Mouse (Mus musculus): ENCODE results near the gene Slc16a7. TPM values are rescaled to one million over a fixed set of nuclear protein-coding genes. Genes with fewer than 3 reads are reported as not detected.

Slc16a7 gene
- polyA plus RNA-seq, 1 experiment, result 0.25 TPM

DNA sequence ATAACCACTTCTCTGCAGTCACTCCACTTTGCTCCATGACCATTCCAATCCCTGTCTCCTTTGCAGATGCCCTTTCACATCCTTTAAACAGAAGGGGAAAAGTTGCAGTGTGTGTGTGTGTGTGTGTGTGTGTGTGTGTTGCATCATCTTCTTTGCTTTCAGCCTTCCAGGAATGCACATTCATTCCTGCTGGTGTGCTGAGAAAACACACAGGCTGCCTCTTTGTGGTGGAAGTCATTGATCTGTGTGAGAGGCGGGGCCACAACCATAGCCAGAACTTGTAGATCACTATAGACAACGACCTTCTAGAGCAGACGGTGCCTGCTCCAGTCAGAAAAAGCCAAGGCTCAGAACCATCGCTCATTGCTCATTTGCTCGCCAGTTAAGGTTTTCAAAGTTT, 103.9 kb downstream of the Slc16a7 start:
- Histone ChIP-seq H3K9me3 (0 out of 2 replicates have a peak, but pooled peaks cover 4% of the 10 kb centered on the region), H3K4me1 (no peaks in the 10 kb centered on the region), H3K27me3 (replicated peaks) (no peaks in the 10 kb centered on the region), H3K4me3 (replicated peaks) (no peak overlapping the region), H3K36me3 (replicated peaks; ENCODE audit: low read length) (no peaks in the 10 kb centered on the region)
- no peak for TF ChIP-seq GATA1 (IDR thresholded peaks at IDR 0.05; ENCODE audit: borderline replicate concordance, low read length)
- TF ChIP-seq FLI1 (IDR thresholded peaks at IDR 0.05; ENCODE audit: low read length), result no peak

DNA sequence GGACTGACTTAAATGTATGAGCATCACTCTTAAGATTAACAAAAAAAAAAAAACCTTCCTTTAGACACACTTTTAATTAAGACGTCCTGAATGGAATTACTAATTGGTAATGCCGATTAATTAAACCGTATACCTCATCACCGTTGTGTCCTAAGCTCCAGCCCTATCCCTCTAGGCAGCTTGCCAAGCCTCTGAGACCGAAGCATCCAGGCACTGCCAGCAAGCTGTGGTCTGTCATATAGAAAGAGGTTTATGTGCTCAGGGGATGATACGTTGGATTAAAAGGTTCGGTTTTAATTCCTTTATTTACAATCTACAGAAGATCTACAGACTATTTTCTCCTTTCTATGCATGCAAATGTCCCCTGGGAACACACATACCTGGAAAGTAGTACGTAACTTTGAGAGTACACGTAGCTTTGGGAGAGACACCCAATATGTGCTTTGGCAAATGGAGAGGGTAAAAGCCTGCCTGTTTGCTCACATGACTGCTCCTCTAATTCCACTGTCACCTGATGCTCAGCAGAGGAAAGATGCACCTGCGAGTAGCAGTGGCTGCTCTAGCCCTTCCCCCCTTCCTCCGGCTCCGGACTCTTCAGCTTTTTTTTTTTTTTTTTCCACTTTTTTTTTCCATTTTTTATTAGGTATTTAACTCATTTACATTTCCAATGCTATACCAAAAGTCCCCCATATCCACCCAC, 114.0 kb downstream of the Slc16a7 start:
- H3K4me3 ChIP-seq (replicated peaks), result no peak overlapping the region
- TF ChIP-seq GATA1 (IDR thresholded peaks at IDR 0.05; ENCODE audit: borderline replicate concordance, low read length) (no peak), FLI1 (IDR thresholded peaks at IDR 0.05; ENCODE audit: low read length) (no peak)
- no peaks in the 10 kb centered on the region for H3K36me3 ChIP-seq (replicated peaks; ENCODE audit: low read length)
- H3K4me1 ChIP-seq, result no peaks in the 10 kb centered on the region
- no peaks in the 10 kb centered on the region for H3K27me3 ChIP-seq (replicated peaks)
- H3K9me3 ChIP-seq, result peaks cover 6% of the 10 kb centered on the region; the same call in 1 of the 2 replicates

DNA sequence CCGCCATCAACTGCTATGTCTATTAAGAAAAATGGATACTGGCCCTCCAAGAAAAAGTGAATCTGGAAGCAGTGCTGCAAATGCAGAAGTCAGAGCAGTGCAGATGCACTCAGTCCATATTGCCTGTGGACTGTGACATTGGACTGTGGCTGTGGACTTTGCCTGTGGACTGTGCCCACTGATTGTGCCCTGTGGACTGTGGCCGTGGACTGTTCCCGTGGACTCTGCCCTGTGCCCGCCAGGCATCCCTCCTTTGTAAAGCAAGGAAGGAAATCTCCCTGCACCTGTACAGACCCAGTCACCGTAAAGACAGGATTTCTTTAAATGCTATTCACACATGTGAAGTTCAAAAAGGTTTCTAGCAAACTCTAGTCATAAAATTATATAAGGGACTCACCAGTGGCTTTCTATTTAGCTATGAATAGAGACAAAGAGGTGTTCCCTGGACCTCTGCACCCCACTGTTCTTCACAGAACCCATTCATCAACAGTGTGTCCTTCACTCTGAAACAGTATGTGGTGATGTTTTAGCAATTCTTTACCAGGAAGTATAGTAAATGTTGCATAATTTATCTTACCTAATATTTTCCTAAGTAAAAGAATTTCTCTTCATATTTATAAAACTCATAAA, 114.6 kb downstream of the Slc16a7 start:
- Histone ChIP-seq H3K9me3 (peaks cover 6% of the 10 kb centered on the region; the same call in 1 of the 2 replicates), H3K4me1 (no peaks in the 10 kb centered on the region), H3K36me3 (replicated peaks; ENCODE audit: low read length) (no peaks in the 10 kb centered on the region), H3K27me3 (replicated peaks) (no peaks in the 10 kb centered on the region), H3K4me3 (replicated peaks) (peak overlapping the region; percentile 67)
- no peak for TF ChIP-seq GATA1 (IDR thresholded peaks at IDR 0.05; ENCODE audit: borderline replicate concordance, low read length)
- TF ChIP-seq FLI1 (IDR thresholded peaks at IDR 0.05; ENCODE audit: low read length), result no peak

DNA sequence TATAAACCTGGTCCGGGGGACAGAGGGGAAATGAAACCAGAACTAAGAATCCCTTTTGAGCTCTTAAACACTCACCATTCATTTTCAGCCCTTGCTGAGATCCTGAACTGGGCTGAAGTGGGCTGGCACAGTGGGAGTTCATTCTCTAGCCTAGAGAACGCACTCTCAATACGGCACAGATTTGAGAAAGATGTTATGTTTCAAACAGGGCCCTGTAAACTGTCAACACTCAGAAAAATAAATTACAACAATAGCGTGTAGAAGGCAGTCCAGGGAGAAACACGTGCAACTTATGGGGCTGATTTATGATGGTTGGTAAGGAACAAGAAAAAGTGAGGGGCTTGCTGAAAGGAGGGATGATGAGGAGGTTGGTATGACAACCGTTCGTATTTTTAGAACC, 115.5 kb downstream of the Slc16a7 start:
- no peak for TF ChIP-seq GATA1 (IDR thresholded peaks at IDR 0.05; ENCODE audit: borderline replicate concordance, low read length)
- TF ChIP-seq FLI1 (IDR thresholded peaks at IDR 0.05; ENCODE audit: low read length), result no peak
- Histone ChIP-seq H3K27me3 (replicated peaks) (no peaks in the 10 kb centered on the region), H3K36me3 (replicated peaks; ENCODE audit: low read length) (no peaks in the 10 kb centered on the region), H3K4me3 (replicated peaks) (no peak overlapping the region), H3K9me3 (peaks cover 6% of the 10 kb centered on the region; the same call in 1 of the 2 replicates), H3K4me1 (no peaks in the 10 kb centered on the region)

DNA sequence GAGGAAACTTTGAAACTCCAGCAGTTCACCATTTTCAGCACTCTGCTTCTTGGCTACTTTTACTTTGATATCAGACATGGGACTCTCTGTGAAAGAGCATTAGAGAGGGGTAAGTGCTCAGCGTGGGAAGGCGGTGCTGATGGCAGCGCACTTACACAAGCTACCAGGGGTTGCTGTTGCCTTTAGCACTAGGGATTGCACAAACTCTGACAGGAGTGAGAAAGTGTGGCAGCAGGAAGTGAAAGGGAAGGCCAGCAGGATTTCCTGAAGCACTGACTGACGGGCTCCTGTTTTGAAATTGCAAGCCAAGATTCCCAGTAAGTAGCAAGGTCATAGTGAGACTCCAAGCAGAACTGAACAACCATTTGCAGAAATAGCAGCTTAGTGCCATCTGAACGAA, 117.8 kb downstream of the Slc16a7 start:
- no peaks in the 10 kb centered on the region for H3K36me3 ChIP-seq (replicated peaks; ENCODE audit: low read length)
- H3K4me1 ChIP-seq, result no peaks in the 10 kb centered on the region
- peaks cover 6% of the 10 kb centered on the region; the same call in 1 of the 2 replicates for H3K9me3 ChIP-seq
- H3K27me3 ChIP-seq (replicated peaks), result no peaks in the 10 kb centered on the region
- TF ChIP-seq FLI1 (IDR thresholded peaks at IDR 0.05; ENCODE audit: low read length) (no peak), GATA1 (IDR thresholded peaks at IDR 0.05; ENCODE audit: borderline replicate concordance, low read length) (no peak)
- H3K4me3 ChIP-seq (replicated peaks), result no peak overlapping the region

DNA sequence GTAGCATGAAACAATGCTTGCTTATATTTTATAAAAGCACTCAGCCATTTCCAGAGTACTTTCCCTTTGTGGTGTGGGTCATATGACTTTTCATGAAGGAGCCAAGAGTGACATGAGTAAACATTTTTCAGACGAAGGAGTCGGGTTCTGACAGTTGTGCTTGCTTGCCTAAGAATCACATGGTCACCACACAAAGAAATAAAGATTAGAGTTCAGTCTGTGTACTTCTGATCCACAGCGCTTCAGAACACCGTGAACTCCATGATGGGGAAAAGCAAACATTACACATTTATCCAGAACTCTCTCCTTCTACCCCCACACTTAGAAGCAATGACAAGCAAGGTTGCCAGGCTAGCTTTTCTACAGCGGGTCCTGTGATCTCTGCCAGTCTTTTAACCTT, 119.0 kb downstream of the Slc16a7 start:
- Histone ChIP-seq H3K36me3 (replicated peaks; ENCODE audit: low read length) (no peaks in the 10 kb centered on the region), H3K4me3 (replicated peaks) (no peak overlapping the region), H3K4me1 (no peaks in the 10 kb centered on the region), H3K27me3 (replicated peaks) (no peaks in the 10 kb centered on the region), H3K9me3 (peaks cover 6% of the 10 kb centered on the region; the same call in 1 of the 2 replicates)
- no peak for TF ChIP-seq FLI1 (IDR thresholded peaks at IDR 0.05; ENCODE audit: low read length)
- TF ChIP-seq GATA1 (IDR thresholded peaks at IDR 0.05; ENCODE audit: borderline replicate concordance, low read length), result no peak

DNA sequence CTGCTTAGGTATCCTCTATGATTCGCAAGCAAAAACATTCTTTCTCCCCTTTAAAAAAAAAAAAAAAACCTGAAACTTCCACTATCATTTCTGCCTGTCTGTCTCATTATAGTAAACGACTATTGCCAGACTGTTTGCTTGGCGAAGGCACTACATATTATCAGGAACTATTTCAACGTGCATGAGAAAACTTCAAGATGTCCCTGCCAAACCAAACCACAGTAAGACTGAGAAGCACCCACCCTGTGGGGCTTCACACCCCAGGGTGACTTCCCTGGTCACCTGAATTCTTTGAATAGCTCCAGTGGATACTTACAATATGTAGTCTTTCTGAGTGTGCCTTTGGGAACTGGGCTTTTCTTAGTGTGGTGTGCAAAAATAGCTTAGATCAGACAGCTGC, 122.9 kb downstream of the Slc16a7 start:
- H3K27me3 ChIP-seq (replicated peaks), result no peaks in the 10 kb centered on the region
- H3K4me1 ChIP-seq, result no peaks in the 10 kb centered on the region
- TF ChIP-seq FLI1 (IDR thresholded peaks at IDR 0.05; ENCODE audit: low read length), result no peak
- no peak for TF ChIP-seq GATA1 (IDR thresholded peaks at IDR 0.05; ENCODE audit: borderline replicate concordance, low read length)
- no peak overlapping the region for H3K4me3 ChIP-seq (replicated peaks)
- H3K36me3 ChIP-seq (replicated peaks; ENCODE audit: low read length), result no peaks in the 10 kb centered on the region
- 0 out of 2 replicates have a peak, but pooled peaks cover 1% of the 10 kb centered on the region for H3K9me3 ChIP-seq

DNA sequence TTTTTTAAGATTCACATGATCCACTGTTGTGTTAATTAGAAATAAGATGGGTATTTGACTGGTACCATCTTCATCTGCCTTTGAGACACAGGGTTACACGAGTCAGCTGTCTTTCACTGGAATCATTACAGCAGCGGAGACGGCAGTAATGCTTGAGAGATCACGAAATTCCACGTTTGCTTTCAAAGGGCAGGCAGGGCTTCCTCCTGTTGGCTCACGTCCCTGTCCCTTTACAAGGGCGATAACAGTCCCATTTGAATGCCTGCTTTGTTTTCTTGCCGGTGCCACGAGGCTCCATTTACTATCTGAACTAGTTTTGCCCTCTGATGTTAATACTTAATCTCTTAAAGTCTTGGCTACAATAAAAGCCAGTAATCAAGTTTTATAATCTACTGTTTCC, 123.4 kb downstream of the Slc16a7 start:
- H3K9me3 ChIP-seq, result no peaks in the 10 kb centered on the region
- H3K4me3 ChIP-seq (replicated peaks), result no peak overlapping the region

DNA sequence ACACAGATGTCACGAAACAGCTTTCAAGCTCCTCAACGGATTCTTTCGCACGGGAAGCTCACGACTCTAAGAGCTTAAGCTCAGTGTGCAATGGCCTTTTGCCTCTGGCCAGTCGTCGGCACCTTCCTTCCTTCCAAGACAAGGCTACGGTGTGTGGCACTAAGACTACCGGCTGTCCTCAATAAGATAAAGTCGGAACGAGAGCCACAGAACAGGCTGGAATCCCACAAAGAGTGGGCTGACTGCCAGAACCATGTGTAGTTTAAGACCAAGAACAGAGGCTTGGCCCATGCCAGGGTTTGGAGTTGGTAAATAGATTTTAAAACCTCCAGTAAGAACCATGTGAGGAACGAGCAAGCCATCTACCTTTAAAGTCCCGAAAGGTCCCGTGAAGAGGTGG, 123.8 kb downstream of the Slc16a7 start:
- H3K4me3 ChIP-seq (replicated peaks), result no peak overlapping the region
- no peaks in the 10 kb centered on the region for H3K4me1 ChIP-seq
- TF ChIP-seq GATA1 (IDR thresholded peaks at IDR 0.05; ENCODE audit: borderline replicate concordance, low read length), result no peak
- TF ChIP-seq FLI1 (IDR thresholded peaks at IDR 0.05; ENCODE audit: low read length), result no peak
- H3K36me3 ChIP-seq (replicated peaks; ENCODE audit: low read length), result no peaks in the 10 kb centered on the region
- H3K27me3 ChIP-seq (replicated peaks), result no peaks in the 10 kb centered on the region
- no peaks in the 10 kb centered on the region for H3K9me3 ChIP-seq

More for the DNA sequence above, 123.4 kb downstream of the Slc16a7 start:
- Histone ChIP-seq H3K36me3 (replicated peaks; ENCODE audit: low read length) (no peaks in the 10 kb centered on the region), H3K4me1 (no peaks in the 10 kb centered on the region), H3K27me3 (replicated peaks) (no peaks in the 10 kb centered on the region)
- TF ChIP-seq FLI1 (IDR thresholded peaks at IDR 0.05; ENCODE audit: low read length) (no peak), GATA1 (IDR thresholded peaks at IDR 0.05; ENCODE audit: borderline replicate concordance, low read length) (no peak)

DNA sequence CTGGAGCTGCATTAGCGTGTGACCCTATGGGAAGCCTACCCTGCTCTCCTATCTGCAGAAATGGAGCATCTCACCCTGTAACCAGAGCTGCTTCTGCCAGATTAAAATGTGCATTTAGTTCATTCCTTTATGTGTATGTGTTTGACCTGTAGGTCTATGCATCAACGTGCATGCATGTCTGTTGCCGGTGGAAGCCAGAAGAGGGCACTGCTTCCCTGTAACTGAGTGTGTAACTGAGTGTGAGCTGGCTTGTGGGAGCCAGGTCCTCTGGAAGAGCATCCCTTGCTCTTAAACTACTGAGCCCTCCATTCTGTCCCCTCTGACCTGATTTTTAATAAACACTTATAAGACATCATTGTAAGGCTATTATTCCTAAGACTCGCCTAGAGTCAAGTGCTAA, 124.3 kb downstream of the Slc16a7 start:
- H3K36me3 ChIP-seq (replicated peaks; ENCODE audit: low read length), result no peaks in the 10 kb centered on the region
- H3K27me3 ChIP-seq (replicated peaks), result no peaks in the 10 kb centered on the region
- no peaks in the 10 kb centered on the region for H3K9me3 ChIP-seq
- H3K4me3 ChIP-seq (replicated peaks), result no peak overlapping the region
- TF ChIP-seq FLI1 (IDR thresholded peaks at IDR 0.05; ENCODE audit: low read length) (no peak), GATA1 (IDR thresholded peaks at IDR 0.05; ENCODE audit: borderline replicate concordance, low read length) (no peak)
- H3K4me1 ChIP-seq, result no peaks in the 10 kb centered on the region

Measured in megakaryocyte, embryonic 14.5 days (primary cell).